In genomic region chr6:38339078-38339477, GRCm38 (mm10) we compare ENCODE assay signal across 15 mouse cellular contexts.
"Had no signal": no experiment of that assay in that cellular context is flagged by ENCODE, and none has a peak within 500 bp of the region (broad histone marks: within the 10 kb centered on the region; RNA-seq: fewer than 3 reads in every experiment).

No protein-coding gene starts in this region.

- H3K4me1 ChIP-seq: limb, embryonic 15.5 days; midbrain, embryonic 10.5 days; neural tube, embryonic 15.5 days had no signal

- H3K9ac ChIP-seq: limb, embryonic 15.5 days; lung, embryonic 14.5 days; neural tube, embryonic 15.5 days had no signal

- H3K27ac ChIP-seq: left cerebral cortex, adult 2 months; limb, embryonic 15.5 days; midbrain, embryonic 10.5 days; neural tube, embryonic 15.5 days; stomach, postnatal 0 days had no signal

- DNase-seq: kidney, adult 11 months; kidney, postnatal 14 days; lung, embryonic 14.5 days; lung, postnatal 10 days; lung, postnatal 4 days; midbrain, embryonic 14.5 days; right cerebral cortex, adult 18-20 months; right cerebral cortex, postnatal 25 days; thymus, postnatal 4 days had no signal

- H3K4me3 ChIP-seq: left cerebral cortex, adult 2 months; limb, embryonic 15.5 days; midbrain, embryonic 10.5 days; myocyte; neural tube, embryonic 15.5 days had no signal

- H3K36me3 ChIP-seq: limb, embryonic 15.5 days; midbrain, embryonic 10.5 days; neural tube, embryonic 15.5 days had no signal

- H3K27me3 ChIP-seq: limb, embryonic 15.5 days; neural tube, embryonic 15.5 days had no signal

- H3K9me3 ChIP-seq: limb, embryonic 15.5 days; midbrain, embryonic 10.5 days; neural tube, embryonic 15.5 days had no signal

- H3K4me2 ChIP-seq: limb, embryonic 15.5 days; lung, embryonic 14.5 days; neural tube, embryonic 15.5 days had no signal
